Mouse (Mus musculus) bone marrow macrophage, adult 2 months (primary cell): ENCODE measurements around the gene Spr. TPM values are rescaled to one million over a fixed set of nuclear protein-coding genes. Genes with fewer than 3 reads are reported as not detected.
"Not testable (repeated sequence)": the region's sequence is repeated elsewhere in the genome, so short reads cannot be mapped to it uniquely, and the experiment has no call there.

Experiments
- H3K27ac ChIP-seq: 2 replicates; pipeline ENCODE4 v1.5.1; 2012; ENCODE audit warnings: low read depth, low read length; ENCODE audit not compliant: insufficient read depth
- H3K4me1 ChIP-seq: 2 replicates; pipeline ENCODE4 v1.6.1; 2012; ENCODE audit warnings: low read length; ENCODE audit not compliant: control insufficient read depth, insufficient read depth
- H3K4me3 ChIP-seq: 2 replicates; pipeline ENCODE4 v1.5.1; 2012; ENCODE audit warnings: mild to moderate bottlenecking, low read length, moderate library complexity; ENCODE audit not compliant: insufficient read depth
- CTCF ChIP-seq: IDR thresholded peaks from 2 replicates; pipeline ENCODE4 v1.5.1; 2012; ENCODE audit warnings: low read depth, mild to moderate bottlenecking, low read length, moderate library complexity
- POLR2A ChIP-seq: IDR thresholded peaks from 2 replicates; pipeline ENCODE4 v1.6.1; 2012; ENCODE audit warnings: mild to moderate bottlenecking, low read depth, low read length, borderline replicate concordance
- polyA plus RNA-seq: library from polyadenylated mRNA; stranded (reverse); fragments of >200 nt; gene quantifications from 2 replicates; pipeline ENCODE4 v1.2.4, GENCODE M21; 2012; ENCODE audit not compliant: missing spikeins, insufficient read depth, insufficient read length

Gene Spr
- polyA plus RNA-seq, 1 experiment = 26.6 TPM

DNA sequence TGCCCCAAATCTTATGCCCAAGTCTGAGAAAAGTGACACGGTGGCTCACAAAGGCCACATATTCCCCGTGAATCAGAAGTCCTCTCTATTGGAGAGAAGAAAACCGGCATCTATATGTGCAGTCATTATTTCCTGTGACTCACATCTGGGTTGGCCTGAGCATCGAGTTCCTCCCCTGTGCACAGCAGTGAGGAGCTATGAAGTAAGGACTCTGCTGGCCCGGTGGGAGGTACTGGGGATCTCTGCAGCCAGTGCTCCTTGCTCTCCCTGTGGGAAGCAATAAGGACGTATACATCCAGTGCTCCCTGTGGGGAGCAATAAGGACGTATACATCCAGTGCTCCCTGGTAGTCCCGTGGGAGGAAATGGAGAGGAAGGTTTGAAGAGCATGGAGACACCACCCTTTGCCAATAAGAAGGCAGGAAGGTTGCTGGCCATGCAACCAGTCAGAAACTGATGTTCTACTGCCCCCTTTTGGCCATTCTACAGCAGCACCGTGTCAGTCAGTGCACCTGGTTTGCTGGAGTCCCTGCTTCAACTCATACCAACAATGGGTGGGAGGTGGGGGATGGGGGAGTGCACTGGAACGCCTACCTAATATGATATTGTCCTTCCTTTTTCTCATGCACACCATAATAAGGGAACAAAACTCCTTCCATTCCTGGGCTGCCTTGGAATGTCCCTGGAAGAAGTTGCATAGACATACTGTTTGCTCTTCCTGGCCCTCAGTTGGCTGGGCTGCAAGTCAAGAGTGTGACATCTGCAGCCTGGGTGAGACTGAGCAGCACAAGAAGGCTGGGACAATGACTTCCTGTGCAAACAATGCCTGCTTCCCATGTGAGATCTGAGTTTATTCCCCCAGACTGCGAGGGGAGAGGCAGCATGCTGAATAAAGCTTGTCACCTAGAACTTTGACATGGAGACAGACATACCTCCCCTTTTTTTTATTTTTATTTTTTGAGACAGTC lies 19.7 kb downstream of the Spr start:
- peak; percentile 35 for TF ChIP-seq CTCF
- H3K4me3 ChIP-seq = peak overlapping the region; percentile 46
- H3K4me1 ChIP-seq, H3K27ac ChIP-seq: not testable (repeated sequence)

DNA sequence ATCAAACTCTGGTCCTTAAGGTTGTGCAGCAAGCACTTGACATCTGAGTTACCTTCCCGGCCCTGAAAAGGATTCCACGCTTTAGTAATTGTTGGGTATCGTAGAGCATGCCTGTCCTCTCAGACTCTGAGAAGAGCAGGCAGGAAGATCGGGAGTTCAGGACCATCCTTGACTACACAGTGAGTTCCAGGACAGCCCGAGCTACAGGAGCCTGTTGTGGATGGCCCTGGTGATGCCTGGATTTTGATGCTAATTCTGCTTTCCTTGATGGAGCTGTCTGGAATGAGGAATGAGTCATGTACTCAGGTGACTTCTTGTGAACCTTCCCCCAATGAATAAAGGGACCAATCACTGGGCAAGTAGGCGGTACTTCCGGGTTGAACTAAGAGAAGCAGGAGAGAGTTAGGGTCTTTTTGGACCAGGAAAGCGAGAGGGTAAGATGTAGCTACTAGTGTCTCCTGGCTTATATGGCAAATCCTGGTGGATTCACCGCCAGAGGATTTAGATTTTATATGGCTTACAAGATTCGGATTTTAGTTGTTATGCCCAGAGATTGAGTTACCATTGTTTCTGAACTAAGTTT lies 32.4 kb downstream of the Spr start:
- TF ChIP-seq CTCF (no peak), POLR2A (no peak)
- no peak overlapping the region for H3K4me3 ChIP-seq
- H3K27ac ChIP-seq = no peak overlapping the region
- H3K4me1 ChIP-seq = peaks cover 6% of the 10 kb centered on the region

DNA sequence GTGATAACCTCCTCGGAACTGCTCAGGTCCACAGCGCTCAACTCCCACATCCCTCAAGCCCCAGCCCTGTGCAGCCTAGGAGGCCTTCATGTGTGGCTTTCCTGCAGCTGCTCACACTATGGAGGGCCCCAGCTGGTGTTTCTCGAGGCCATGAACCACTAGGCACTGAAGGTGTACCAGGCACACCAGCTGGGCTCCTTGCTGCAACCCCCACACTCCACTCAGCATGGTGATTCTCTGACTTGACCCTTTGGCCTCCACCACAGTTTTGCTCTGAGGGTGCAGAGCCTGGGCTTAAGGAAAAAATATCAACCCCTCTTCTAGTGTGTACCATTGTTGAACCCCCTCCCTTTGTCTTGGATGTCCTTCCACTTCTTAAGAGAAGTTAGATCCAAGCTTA lies 34.2 kb downstream of the Spr start:
- TF ChIP-seq CTCF (no peak), POLR2A (no peak)
- H3K4me3 ChIP-seq = no peak overlapping the region
- peaks cover 6% of the 10 kb centered on the region for H3K4me1 ChIP-seq
- H3K27ac ChIP-seq = no peak overlapping the region

DNA sequence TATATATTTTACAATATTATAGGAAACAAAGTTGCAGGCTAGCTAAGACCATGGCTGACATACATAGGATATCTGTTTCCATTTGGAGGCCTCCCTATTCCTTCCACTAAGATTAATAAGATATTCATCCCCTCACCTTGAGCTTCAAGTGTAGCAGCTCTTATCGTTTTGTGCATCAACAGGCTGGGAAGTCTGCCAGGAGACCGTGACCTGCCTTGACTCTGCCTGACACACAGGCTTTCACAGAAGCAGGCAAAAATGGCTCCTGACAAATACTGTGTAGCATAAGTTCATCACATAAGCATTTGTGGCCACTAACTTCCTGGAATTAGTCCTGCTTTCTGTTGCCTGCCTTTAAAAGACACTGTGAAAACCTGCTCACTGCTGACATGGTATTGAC lies 41.1 kb downstream of the Spr start:
- no peak for TF ChIP-seq POLR2A
- TF ChIP-seq CTCF = no peak
- Histone ChIP-seq H3K4me1 (no peaks in the 10 kb centered on the region), H3K27ac (no peak overlapping the region), H3K4me3 (no peak overlapping the region)

DNA sequence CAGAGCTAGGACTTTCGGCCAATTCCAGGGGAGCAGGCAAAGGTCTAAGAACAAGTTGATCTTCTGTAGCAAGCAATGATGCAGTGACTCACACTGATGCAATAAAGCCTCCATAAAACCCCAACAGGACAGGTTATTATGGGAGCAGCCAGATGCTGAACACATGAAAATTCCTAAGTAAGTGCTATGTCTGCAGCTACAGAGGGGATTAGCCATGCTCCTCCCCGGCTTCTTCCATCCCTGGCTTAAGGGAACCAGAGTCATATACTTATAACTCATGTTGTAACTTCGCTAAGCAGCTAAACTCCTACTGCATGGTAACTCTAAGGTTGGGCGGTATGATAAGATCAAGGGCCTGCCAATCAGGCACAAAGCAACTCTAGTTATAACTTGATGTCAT lies 50.1 kb downstream of the Spr start:
- H3K4me3 ChIP-seq = no peak overlapping the region
- TF ChIP-seq CTCF (no peak), POLR2A (no peak)
- no peak overlapping the region for H3K27ac ChIP-seq
- H3K4me1 ChIP-seq = peaks cover 17% of the 10 kb centered on the region

DNA sequence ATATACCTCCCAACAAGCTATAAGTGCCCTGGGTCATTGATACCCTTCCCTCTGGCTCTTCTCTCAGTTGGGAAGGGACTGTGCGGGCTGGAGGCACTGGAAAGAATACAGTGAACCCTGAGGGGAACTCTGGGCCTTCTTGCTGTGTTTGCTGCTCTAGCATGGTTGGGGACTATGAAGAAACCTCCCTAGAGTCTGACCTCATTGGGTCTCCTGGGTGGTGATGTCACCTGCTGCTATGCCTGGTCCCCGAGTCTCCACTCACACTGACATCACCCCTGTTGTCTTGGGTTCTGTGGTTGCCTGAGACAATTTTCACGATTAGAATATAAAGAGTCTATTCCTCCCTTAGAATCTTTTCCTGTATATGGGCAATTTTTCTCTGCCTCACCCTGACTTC lies 50.9 kb downstream of the Spr start:
- H3K4me1 ChIP-seq = peaks cover 17% of the 10 kb centered on the region
- TF ChIP-seq CTCF (no peak), POLR2A (no peak)
- H3K4me3 ChIP-seq = no peak overlapping the region
- H3K27ac ChIP-seq = no peak overlapping the region

Other genes with a start within 250 kb of the Spr start
- gene Exoc6b, start 68.3 kb downstream of the Spr start, polyA plus RNA-seq = 16.9 and 18.8 TPM in 2 replicates
- not detected in 2 replicates for gene Emx1, start 49.7 kb upstream of the Spr start, polyA plus RNA-seq
- 14.2 and 15.2 TPM in 2 replicates for gene Sfxn5, start 195.7 kb upstream of the Spr start, polyA plus RNA-seq
- gene Rab11fip5, start 236.9 kb upstream of the Spr start, polyA plus RNA-seq = 145 and 160 TPM in 2 replicates